Comparison of ENCODE assay signal across 9 mouse cellular contexts in the genomic region with DNA sequence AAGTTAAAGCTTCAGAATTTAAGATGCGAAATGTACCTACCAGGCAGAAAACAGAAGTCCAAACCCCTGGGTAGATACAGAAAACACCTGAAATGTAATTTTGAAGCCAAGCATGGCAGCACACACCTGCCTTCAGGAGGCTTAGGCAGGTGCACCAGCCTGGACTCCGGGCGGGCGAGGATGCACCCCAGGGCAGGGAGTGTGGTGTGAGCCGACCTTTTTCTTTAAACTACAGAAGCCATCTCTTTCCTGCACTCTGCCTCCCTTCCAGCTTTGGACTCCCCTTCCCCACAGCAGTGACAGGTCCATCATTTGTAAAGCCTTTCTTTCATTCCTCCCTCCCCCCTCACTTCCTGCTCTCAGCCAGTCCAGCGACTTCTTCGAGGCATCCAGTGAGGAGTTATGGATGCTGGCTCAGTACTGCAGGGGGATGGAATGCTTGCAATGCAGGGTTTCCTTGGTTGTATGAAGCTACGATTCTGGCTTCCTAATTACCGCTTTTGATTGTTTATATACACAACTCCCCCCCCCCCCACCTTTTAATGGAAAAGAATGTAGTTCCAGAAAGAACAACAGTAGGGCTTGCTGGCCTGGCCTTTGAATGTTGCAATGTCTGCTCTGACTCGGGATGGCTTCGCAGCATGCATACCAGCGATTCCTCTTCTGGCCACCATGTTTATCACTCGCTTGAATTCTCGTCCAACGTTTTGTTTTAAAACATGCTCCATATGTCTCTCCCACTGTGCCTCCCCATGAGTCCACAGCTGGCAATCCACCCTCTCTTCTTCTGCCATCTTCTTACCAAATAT. TPM values are rescaled to one million over a fixed set of nuclear protein-coding genes. Genes with fewer than 3 reads are reported as not detected.
DNase-seq lines count a peak whose midpoint lies in the region; ATAC-seq lines count a peak whose summit lies in the region.
"Had no signal": no experiment of that assay in that cellular context is flagged by ENCODE, and none has a peak within 500 bp of the region (broad histone marks: within the 10 kb centered on the region; RNA-seq: fewer than 3 reads in every experiment).

No protein-coding gene starts in this region.

- peak overlapping the region; percentile 62; the same call in 1 of the 2 replicates for H3K27ac ChIP-seq in kidney, embryonic 14.5 days (ENCODE audit: low read depth, low read length)
- H3K27ac ChIP-seq in embryonic facial prominence, embryonic 10.5 days (replicated peaks): peak overlapping the region; percentile 85
- H3K27ac ChIP-seq in liver, embryonic 13.5 days: peak overlapping the region; percentile 39; the same call in 1 of the 2 replicates
- H3K27ac ChIP-seq in forebrain, embryonic 16.5 days (ENCODE audit: low read length): no peak overlapping the region

- DNase-seq in kidney, postnatal 36 days: no peak
- DNase-seq in Muller cell, postnatal 12 days (ENCODE audit: inconsistent ontology term): peak; percentile 89
- peak; percentile 70 for DNase-seq in embryonic facial prominence, embryonic 10.5 days (ENCODE audit: low spot score)
- no peak for DNase-seq in liver, embryonic 13.5 days
- DNase-seq in thymus, postnatal 36 days: no peak
- DNase-seq in left cerebral cortex, adult 11 months (ENCODE audit: low spot score): no peak

- H3K4me2 ChIP-seq in kidney, embryonic 14.5 days (replicated peaks; ENCODE audit: low read depth, low read length): no peak overlapping the region
- H3K4me2 ChIP-seq in liver, embryonic 13.5 days: no peak overlapping the region
- H3K4me2 ChIP-seq in forebrain, embryonic 16.5 days (ENCODE audit: low read length): no peak overlapping the region

- no peaks in the 10 kb centered on the region for H3K27me3 ChIP-seq in kidney, embryonic 14.5 days (ENCODE audit: control insufficient read depth, insufficient read depth, low read length)
- H3K27me3 ChIP-seq in embryonic facial prominence, embryonic 10.5 days (replicated peaks; ENCODE audit: low read depth, poor library complexity, severe bottlenecking): no peaks in the 10 kb centered on the region
- H3K27me3 ChIP-seq in liver, embryonic 13.5 days: no peaks in the 10 kb centered on the region
- no peaks in the 10 kb centered on the region for H3K27me3 ChIP-seq in forebrain, embryonic 16.5 days (replicated peaks; ENCODE audit: control insufficient read depth, insufficient read depth, low read length)

- H3K9me3 ChIP-seq in kidney, embryonic 14.5 days (ENCODE audit: control insufficient read depth, low read length): no peaks in the 10 kb centered on the region
- no peaks in the 10 kb centered on the region for H3K9me3 ChIP-seq in embryonic facial prominence, embryonic 10.5 days
- H3K9me3 ChIP-seq in liver, embryonic 13.5 days (replicated peaks): no peaks in the 10 kb centered on the region
- no peaks in the 10 kb centered on the region for H3K9me3 ChIP-seq in forebrain, embryonic 16.5 days (ENCODE audit: control insufficient read depth, low read length)

- H3K9ac ChIP-seq in kidney, embryonic 14.5 days (ENCODE audit: low read depth, low read length): peak overlapping the region; percentile 8; the same call in 1 of the 2 replicates
- H3K9ac ChIP-seq in liver, embryonic 13.5 days: no peak overlapping the region
- H3K9ac ChIP-seq in forebrain, embryonic 16.5 days (replicated peaks; ENCODE audit: low read depth, low read length): no peak overlapping the region

- H3K36me3 ChIP-seq in kidney, embryonic 14.5 days (ENCODE audit: control insufficient read depth, insufficient read depth, low read length): no peaks in the 10 kb centered on the region
- peaks cover 1% of the 10 kb centered on the region; the same call in 1 of the 2 replicates for H3K36me3 ChIP-seq in embryonic facial prominence, embryonic 10.5 days (replicated peaks)
- peaks cover 12% of the 10 kb centered on the region; the same call in 1 of the 2 replicates for H3K36me3 ChIP-seq in liver, embryonic 13.5 days
- no peaks in the 10 kb centered on the region for H3K36me3 ChIP-seq in forebrain, embryonic 16.5 days (ENCODE audit: control insufficient read depth, insufficient read depth)

- ATAC-seq in kidney, embryonic 14.5 days (ENCODE audit: low FRiP score, low TSS enrichment): peak; percentile 75
- ATAC-seq in liver, embryonic 13.5 days (ENCODE audit: low read depth): no peak
- ATAC-seq in forebrain, embryonic 16.5 days: no peak

- no peak overlapping the region for H3K4me3 ChIP-seq in kidney, embryonic 14.5 days (ENCODE audit: low read length)
- peak overlapping the region; percentile 28; the same call in 1 of the 2 replicates for H3K4me3 ChIP-seq in embryonic facial prominence, embryonic 10.5 days
- H3K4me3 ChIP-seq in liver, embryonic 13.5 days (replicated peaks): no peak overlapping the region
- no peak overlapping the region for H3K4me3 ChIP-seq in forebrain, embryonic 16.5 days (replicated peaks; ENCODE audit: low read length)
- H3K4me3 ChIP-seq: erythroblast, embryonic 14.5 days had no signal

- peaks cover 16% of the 10 kb centered on the region for H3K4me1 ChIP-seq in kidney, embryonic 14.5 days (ENCODE audit: control insufficient read depth, insufficient read depth, low read length)
- H3K4me1 ChIP-seq in embryonic facial prominence, embryonic 10.5 days: peaks cover 50% of the 10 kb centered on the region
- peaks cover 13% of the 10 kb centered on the region for H3K4me1 ChIP-seq in liver, embryonic 13.5 days (replicated peaks)
- no peaks in the 10 kb centered on the region for H3K4me1 ChIP-seq in forebrain, embryonic 16.5 days (replicated peaks; ENCODE audit: control insufficient read depth, insufficient read depth, low read length)

- WGBS in kidney, embryonic 14.5 days: 40% methylated on average over 15 of the region's 15 CpGs
- WGBS in embryonic facial prominence, embryonic 10.5 days: 30% methylated on average over 15 of the region's 15 CpGs
- 55% methylated on average over 15 of the region's 15 CpGs for WGBS in liver, embryonic 13.5 days (ENCODE audit: insufficient replicate concordance)
- WGBS in forebrain, embryonic 16.5 days: 52% methylated on average over 15 of the region's 15 CpGs

RNA-seq across cellular contexts. Expression of gene Tubd1, which starts 26.5 kb away (rescaled TPM):
- polyA plus RNA-seq in kidney, embryonic 14.5 days (2014; fragmentation: Nextera tagmentation; extraction: Ambion mirVana): 11.3 and 13.4 TPM in 2 replicates
- polyA plus RNA-seq in embryonic facial prominence, embryonic 10.5 days (2016; fragmentation: Nextera tagmentation; extraction: Ambion mirVana): 13.2 and 14.8 TPM in 2 replicates
- polyA plus RNA-seq in liver, embryonic 13.5 days (2015; fragmentation: Nextera tagmentation; extraction: Ambion mirVana): 13.2 and 13.6 TPM in 2 replicates
- 10.9 and 11.3 TPM in 2 replicates for polyA plus RNA-seq in forebrain, embryonic 16.5 days (2015; fragmentation: Nextera tagmentation; extraction: Ambion mirVana)

RNA-seq across cellular contexts. Expression of gene Rps6kb1, which starts 26.6 kb away (rescaled TPM):
- polyA plus RNA-seq in kidney, embryonic 14.5 days (2014; fragmentation: Nextera tagmentation; extraction: Ambion mirVana): 46.0 and 56.1 TPM in 2 replicates
- 63.0 and 66.9 TPM in 2 replicates for polyA plus RNA-seq in embryonic facial prominence, embryonic 10.5 days (2016; fragmentation: Nextera tagmentation; extraction: Ambion mirVana)
- 30.5 and 34.4 TPM in 2 replicates for polyA plus RNA-seq in liver, embryonic 13.5 days (2015; fragmentation: Nextera tagmentation; extraction: Ambion mirVana)
- 57.1 and 66.4 TPM in 2 replicates for polyA plus RNA-seq in forebrain, embryonic 16.5 days (2015; fragmentation: Nextera tagmentation; extraction: Ambion mirVana)

Comparison
In these comparisons a context has a peak if more than half of its experiments do, and no peak if none do; other contexts are left out.
1. DNase-seq: peak in Muller cell, postnatal 12 days (single experiment) and embryonic facial prominence, embryonic 10.5 days (single experiment); none in kidney, postnatal 36 days (0 of 2), liver, embryonic 13.5 days (single experiment), thymus, postnatal 36 days (0 of 2) and left cerebral cortex, adult 11 months (single experiment).